Mouse (Mus musculus) MEL-GATA-1-ER (cell line): Measurements from ENCODE around the gene Ptpa.
"Not testable (repeated sequence)": the region's sequence is repeated elsewhere in the genome, so short reads cannot be mapped to it uniquely, and the experiment has no call there.

ENCODE experiments used
- DNase-seq: peaks from one replicate; pipeline ENCODE4 v3.0.0-alpha.2; 2012; ENCODE audit warnings: low read depth; ENCODE audit errors: extremely low read depth

The Ptpa gene

DNA sequence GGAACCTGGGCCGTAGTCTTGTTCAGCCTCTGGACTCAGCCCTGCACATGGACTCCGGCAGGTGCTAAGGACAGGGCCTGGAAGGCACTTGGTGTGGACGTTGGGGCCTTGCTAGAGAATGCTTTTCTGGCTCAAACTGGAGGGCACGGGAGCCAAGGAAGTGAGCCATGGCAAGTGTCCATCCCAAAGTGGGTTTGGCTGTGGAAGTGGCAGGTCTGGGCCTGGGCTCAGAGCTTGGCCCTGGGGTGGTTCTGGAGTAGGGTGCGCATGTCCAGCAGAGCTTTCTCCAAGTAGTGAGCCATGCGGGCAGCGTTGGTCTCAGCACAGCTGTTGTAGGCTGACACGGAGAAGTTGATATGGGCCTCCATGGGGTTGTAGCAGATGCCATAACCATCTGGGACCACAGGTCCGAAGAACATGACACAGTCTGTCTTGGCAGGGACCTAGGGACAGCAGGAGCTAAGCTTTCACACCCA lies 13.4 kb upstream of the Ptpa start:
- DNase-seq: no peak

DNA sequence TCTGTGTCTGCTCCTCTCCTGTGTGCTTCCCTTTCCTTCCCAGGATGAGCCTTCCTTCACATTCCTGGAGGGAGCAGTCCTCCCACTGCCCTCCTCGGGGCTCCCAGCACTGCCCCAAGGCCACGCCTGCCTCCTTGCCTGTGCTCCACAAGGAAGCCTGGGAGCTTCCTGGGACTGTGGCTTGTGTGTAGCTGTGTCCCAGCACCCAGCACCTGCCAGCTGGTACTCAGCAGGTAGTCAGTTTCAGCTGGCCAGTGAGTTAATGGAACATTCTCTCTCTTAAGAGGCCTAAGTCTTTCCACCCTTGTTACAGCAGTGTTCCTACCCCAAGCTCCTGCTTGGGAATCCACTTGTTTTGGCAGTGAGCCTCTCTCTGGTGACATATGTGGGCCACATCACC lies 13.0 kb upstream of the Ptpa start:
- DNase-seq: no peak

DNA sequence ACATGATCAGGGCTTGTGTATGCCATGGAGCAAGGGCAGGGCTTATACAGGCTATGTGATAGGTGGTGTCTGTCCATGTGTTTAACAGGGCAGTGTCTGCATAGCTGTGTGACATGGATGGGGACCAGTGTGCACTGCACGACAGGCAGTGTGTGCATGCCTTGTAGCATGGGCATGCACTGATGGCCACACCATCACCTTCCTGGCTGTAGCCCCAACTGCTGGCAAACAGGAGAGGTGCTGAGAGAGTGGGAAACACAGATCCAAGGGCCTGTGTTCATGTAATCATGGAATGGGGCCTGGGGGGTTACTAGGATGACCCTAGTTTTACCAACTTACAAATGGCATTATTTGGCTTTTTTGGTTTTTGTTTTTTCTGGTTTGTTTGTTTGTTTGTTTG lies 12.0 kb upstream of the Ptpa start:
- no peak for DNase-seq

DNA sequence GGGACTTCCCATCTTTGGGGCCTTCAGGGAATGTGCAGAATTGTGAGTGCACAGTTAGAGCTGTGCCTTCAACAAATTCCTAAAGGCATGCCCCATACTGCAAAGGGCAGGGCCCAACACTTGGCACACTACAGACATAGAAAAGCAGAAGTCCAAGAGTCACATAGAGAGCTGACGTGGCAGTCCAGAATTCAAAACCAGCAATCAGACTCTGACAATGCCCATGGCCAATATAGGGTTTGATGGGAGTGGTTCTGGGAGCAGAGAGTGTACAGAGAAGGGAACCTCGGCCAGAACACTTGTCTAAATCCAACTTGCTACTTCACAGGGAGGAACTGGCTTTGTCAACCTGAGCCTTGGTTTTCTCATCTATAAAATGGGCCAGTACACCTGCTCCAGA lies 8.6 kb upstream of the Ptpa start:
- no peak for DNase-seq

DNA sequence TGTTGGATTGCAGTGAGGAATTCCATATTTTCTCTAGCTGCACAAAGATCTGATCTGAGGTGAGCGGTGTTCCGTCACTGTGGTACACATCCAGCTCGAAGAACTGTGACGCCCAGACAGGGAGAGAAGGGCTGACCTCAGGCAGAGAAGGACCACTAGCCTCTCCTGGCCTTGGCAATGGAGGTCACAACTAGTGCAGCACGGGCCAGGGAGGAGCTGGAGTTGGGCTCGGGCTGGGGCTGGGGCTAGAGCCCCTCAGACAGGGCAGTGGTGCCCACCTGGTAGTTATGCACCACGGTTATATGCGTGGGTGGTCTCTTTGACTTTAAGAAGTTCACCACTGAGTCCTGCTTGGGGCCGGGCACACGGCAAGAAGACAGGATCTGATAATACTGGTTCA lies 8.1 kb upstream of the Ptpa start:
- DNase-seq: no peak

DNA sequence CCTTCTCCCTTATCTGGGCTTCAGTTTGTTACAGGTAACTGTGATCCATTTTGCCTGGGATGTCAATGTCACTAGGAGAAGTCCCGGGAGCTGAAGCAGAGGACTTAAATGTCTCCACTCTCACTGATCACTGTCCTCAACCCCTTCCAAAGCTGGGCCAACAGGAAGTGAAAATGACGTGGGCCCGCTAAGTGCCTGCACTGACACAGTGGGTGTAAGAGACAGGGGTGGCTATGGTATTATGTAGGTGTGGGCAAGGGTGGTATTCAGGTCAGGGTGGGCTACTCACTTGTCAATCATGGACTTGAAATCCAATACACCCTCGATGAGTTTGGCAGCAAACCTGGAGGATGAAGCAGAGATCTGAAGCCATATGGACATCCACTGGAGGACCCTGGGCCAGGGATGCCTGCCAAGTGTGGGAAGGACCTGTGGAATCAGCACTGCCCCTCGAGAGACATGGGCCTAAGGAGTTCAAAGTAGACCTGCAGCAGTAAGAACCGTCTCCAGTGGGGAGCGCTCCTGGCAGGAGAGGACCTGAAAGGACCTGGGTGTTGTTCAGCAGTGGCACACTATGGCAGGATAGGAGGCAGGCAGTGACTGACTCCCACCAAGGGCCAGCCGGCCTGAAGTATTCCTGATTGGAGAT lies 7.3 kb upstream of the Ptpa start:
- no peak for DNase-seq

DNA sequence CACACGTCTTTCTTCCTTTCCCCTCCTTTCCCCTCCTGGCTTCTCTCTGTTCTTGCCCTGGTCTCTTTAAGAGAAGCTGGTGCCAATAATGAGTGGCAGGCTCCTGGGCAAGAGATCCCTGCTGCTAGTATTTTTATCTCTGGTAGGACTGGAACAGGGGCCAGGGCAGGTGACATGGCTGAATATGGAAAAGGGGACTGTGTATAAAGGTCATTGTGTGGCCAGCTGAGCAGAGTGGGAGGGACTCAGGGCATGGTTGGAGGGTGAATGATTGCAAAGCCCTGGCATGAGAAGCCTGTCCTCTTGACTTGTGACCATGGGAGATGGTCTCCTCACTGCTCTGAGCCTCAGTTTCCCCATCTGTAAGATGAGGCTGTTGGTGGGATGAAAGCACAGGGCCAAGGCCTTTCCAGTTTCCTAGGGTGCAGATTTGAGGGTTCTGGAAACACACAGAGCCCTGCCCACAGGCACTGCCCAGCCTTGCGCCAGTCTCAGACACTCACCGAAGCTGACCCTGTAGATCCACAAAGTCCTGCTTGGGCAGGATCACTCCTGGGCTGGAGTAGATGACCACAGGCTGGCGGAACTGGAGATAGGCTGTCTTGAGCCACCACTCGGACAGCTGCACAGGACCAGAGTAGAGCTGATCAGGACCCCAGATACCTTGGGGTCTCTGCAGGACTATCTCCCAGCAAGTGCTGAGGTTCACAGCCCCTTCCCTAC lies 6.2 kb upstream of the Ptpa start:
- no peak for DNase-seq

DNA sequence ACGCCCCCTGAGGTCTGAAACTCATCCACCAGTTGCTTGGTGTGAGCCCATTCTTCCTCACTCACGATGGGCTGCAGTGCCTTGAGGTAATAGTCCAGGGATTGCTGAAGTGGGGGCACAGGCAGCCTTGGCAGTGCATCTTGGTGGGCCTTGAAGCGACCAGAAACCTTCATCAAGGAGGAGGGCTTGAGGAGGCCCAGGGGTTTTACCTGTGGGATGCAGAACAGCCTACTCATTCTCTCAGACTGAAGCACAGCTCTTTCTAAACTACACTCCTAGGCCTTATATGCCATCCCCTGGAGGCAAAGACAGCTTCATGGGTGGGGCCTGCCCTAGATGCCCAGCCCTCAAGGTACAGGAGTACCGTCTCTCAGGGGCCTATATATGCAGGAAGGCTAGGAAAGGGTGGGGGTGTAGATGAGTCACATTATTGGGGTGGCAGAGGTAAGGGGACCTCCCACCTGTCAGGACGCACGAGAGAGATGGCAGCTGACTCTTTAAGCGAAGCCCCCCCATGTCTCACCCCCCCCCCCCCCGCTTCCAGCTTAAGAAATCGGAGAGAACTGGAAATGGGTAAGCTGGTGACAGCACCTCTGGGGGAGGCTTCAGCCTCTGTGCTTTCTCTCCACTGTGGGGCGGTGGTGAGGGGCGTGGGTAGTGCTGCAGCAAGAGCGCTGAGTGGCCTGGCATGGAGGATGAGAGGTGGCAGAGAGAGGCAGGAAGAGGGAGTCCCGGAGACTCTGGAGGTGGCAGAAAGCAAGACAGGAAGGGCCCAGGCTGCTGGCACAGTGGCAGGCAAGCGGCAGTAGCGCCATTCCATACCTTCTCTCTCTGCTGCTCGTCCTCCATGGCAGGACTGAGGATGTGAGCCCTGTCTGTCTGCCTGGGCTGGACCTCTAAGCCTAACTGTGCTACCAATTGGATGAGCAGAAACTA lies 2.5 kb upstream of the Ptpa start:
- DNase-seq: no peak

DNA sequence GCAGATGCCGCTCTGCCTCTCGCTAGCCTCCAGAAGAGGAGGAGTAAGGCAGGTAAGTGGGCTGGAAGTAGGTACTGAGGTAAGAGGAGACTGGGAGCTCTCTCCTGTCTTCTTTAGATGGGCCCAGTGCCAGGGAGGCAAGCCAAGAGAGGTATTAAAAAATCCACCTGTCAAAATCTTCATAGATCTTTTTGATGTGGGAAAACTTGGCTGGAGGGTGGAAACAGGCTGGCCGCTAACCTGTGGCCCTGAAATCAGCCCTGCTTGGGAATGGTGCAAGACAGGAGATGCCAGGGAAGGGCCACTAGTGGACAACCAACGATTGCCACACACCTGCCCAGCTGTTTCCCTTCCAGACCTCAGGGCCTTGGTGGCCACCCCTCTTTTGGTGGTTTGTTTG lies 1.7 kb upstream of the Ptpa start:
- DNase-seq: no peak

DNA sequence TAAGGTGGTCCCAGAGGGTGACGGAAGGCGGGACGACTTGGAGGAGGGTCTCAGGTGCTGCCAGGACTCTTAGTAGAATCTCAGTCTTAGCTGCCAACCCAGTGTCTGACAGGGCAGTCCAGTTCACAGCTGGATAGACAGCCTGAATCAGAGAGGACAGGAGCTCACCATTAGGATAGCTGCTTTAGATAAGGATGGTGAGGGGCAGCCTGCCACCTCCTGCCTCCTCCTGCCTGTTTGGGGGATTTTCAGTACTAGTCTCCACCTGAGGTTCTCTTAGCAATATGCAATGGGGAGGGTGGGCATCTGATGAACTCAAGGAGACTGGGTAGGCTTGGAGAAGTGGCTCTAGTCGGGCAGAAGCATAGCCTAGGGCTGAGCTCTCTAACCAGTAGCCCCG lies 1.2 kb upstream of the Ptpa start:
- peak; percentile 8 for DNase-seq

DNA sequence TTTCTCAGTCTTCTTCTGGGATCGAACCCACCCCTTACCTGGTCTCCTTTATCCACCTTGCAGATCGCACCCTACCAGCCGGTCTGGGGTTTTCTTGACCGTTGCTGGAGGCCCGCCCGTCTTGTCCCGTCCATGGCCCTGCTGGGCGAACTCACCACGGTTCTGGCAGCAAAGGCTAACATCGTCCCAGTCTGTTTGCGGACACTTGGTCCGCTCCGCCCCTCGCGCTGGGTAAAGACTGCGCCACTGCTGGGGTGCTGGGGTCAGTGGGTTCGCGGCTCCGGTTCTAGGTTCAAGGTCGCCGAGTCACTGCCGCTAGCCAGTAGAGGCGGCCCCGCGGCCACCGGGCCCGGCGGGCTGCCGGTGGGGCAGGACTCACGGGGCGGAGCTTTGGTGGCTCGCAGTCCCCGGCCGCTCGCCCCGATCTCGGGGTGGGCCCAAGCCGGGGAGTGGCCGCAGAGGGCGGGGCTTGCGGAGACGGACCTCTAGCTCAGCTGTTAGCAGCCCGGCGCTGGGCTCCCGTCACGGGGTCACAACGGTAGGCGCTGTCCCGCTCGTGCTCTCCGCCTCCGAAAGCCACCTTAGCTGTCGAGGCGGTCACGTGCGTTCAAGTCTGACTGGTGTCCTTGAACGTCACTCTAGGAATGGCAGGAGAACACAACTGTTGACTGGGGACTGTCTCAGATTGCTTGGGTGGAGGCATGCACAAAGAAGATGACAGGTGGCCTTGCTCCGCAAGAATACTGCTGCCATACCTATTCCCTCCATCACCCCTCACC lies 493 bp upstream of the Ptpa start, which contains the start of gene Crat:
Gene Crat (minus strand): TSS at position 657 of the 779 bp plus-strand sequence.
- peak; percentile 70 for DNase-seq

DNA sequence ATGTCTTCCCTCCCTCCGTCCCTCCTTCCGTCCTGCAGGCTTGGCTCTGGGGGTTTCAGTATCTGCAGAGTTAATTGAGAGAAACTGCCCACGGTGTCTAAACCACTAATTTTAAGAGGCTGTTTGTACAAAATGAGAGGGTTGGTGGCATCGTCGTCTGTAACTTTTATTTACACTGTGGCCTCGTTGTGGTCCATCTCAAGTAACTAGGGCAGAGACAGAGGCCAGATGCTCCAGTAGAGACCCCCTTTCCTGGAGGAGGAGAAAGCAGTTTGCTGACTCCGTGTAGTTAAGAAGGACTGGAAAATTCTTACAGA lies 768 bp downstream of the Ptpa start:
- DNase-seq: peak; percentile 23

DNA sequence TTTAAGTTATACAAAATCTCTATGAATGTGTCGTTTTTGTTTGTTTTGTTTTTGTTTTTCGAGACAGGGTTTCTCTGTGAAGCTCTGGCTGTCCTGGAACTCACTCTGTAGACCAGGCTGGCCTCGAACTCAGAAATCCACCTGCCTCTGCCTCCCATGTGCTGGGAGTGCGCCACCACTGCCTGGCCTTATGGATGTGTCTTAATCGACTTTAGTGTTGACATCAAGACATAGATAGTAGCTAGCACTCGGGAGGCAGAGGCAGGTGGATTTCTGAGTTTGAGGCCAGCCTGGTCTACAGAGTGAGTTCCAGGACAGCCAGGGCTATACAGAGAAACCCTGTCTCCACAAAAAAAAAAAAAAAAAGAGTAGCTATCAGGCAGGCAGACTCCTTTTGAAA lies 1.3 kb downstream of the Ptpa start:
- not testable (repeated sequence) for DNase-seq

DNA sequence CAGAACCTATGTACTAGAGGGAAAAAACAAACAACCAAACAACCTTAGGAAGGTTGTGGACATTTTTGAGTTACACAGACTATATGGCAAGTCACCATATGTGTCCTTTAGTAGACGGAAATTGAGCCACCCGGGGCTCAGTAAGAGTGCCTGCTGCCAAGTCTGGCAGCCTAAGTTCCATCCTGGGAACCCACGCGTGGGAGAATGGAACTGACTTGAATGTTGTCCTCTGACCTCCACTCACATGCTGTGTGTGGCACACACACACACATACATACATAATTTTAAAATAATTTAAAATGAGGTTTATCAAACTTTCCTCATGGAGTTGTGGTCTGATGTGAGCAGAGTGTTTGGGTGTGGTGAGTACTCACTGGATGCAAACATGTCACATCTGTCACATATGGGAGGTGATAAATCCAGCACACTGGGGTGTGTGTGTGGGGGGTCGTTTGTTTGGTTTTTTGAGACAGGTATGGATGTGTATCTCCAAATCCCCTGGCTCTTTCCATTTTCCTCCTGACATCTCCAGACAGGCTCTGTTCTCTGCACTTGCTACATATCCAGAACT lies 1.8 kb downstream of the Ptpa start:
- peak; percentile 41 for DNase-seq

DNA sequence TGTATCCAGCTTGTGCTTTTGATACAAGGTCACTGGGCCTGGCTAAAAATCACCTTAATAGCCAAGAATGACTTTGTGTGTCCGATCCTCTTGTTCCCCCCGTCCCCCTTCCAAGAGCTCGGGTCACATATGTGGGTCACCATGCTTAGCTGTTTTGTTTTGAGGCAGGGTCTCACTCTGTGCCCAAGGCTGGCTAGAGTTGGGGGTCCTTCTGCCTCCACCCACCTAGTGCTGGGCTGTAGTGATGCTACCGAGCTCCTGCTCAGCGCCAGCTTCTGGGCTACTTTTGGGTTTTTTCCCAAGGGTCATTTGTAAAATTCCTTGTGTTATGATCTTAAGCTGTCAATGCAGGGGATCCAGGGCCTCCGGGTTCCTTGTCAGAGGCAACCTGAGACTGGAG lies 2.4 kb downstream of the Ptpa start:
- no peak for DNase-seq

DNA sequence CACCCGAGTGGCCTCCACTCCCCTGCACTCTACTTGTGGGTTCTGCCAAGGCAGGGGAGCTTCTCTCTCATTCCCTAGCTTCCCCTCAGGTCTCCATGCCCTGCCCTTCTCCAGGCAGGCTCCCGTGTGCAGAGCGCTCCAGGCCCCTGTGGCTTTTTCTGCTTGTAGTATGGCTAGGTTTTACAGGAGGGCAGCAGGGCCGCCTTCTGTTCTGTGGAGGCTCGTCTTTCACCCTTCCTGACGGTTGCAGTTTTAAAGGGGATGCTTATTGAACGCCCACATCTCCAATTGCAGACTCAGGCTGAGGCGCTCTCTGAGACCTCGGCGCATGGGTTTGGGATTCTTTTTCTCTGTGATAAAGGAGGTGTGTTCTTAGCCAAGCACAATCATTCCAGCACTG lies 3.3 kb downstream of the Ptpa start:
- DNase-seq: no peak

DNA sequence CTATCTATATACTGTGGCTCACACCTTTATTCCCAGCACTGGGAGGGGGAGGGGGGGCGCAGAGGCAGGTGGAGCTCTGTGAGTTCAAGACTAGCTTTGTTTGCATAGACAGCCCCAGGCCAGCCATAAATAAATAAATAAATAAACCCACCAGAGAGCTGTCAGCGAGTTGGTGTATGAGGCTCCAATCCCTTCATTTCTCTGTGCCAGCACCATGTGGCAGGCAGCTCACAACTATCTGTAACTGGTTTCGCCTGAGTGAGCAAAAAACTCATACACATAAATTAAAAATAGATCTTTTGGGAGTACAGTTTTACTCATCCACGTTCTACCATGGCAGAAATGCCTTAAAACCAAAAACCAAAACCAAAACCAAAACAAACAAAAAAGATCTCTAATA lies 5.6 kb downstream of the Ptpa start:
- no peak for DNase-seq

DNA sequence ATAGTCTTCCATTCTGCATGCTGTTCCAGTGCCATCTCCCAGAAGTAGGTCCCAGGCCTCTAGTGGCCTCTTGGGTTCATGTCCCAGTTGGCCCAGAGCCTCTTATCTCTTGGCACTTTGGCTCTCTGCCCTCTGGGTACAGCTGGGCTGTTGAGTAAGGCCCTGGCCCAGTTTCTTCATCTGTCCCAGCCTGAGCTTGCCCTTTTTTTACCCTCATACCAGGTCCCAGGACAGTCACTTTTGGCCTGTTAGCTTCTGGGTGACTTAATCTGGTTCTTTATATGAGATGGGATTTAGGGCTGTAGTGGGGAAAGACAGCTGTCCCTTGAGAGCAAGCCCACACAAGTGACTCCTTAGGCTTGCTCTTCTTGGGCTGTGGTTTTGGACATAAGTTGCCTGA lies 13.3 kb downstream of the Ptpa start:
- DNase-seq: no peak

DNA sequence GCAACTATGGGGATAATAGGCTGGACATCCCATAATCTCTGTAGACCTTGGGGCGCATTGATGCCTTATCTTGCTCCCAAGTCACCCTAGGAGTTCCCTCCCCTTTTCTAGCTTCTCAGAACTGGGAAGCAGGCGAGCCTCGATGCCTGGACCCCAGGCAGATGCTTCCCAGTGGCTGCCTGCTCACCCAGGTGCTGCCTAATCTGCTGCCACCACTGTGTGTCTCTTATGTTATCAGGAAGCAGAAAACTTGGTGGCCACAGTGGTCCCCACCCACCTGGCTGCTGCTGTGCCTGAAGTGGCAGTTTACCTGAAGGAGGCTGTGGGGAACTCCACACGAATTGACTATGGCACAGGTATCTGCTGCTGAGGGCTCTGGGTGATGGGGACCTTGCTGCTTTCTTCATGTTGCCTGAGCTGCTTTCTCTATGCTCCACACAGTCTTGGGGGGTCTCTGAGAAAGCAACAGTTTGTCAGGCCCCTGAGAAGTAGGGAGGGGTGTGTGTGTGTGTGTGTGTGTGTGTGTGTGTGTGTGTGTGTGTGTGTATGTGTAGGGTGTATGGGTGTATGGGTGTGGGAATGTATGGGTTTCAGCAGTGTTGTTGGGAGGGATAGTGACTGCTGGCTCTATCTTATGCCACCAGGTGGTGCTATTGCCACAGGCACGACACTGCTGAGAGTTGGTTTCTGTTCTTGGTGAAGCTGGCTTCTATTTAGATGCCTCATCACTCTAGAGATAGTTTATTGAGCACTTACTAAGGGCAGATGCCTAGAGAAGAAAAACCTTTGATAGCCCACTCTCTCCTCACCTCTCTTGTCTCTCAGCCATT lies 19.7 kb downstream of the Ptpa start:
- peak; percentile 38 for DNase-seq

DNA sequence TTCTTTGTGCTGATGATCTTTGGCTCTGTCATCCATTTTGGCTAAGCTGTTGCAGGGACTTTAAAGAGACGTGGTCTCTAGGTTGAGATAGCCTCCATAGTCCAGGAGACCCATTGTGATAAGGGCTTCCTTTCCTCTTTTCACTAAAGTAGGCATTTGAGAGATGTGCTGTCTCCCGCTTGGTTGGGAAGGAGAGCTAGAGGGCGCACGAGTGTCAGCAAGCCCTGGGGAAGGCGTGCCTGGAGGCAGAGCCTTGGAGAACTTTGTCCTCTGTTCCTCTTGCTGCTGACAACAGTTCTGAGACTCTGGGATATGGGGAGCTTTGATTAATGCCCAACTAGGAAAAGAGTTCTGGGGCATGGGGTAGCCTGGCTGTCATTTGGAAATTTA lies 20.3 kb downstream of the Ptpa start:
- DNase-seq: no peak
